Mouse (Mus musculus): Measurements from ENCODE around the gene Cops4. TPM values are rescaled to one million over a fixed set of nuclear protein-coding genes. Genes with fewer than 3 reads are reported as not detected.

Gene Cops4
- polyA plus RNA-seq, 1 experiment from 2014 or later: 263 TPM

Small RNA genes within 50 kb of the gene (microRNA-seq; reads per million reads assigned to microRNA genes)
- gene Gm23222 (ENCODE audit: borderline number of aligned reads): not detected

Other genes starting within 250 kb of the Cops4 start
- gene Sec31a, start 102.1 kb upstream of the Cops4 start, polyA plus RNA-seq (2014; fragmentation: Nextera tagmentation; extraction: Ambion mirVana): 118 and 120 TPM in 2 replicates
- 16.1 and 19.0 TPM in 2 replicates for gene Lin54, start 17.7 kb upstream of the Cops4 start, polyA plus RNA-seq (2014; fragmentation: Nextera tagmentation; extraction: Ambion mirVana)
- 5.3 and 5.5 TPM in 2 replicates for gene Plac8, start 53.9 kb downstream of the Cops4 start, polyA plus RNA-seq (2014; fragmentation: Nextera tagmentation; extraction: Ambion mirVana)
- gene Coq2, start 156.8 kb downstream of the Cops4 start, polyA plus RNA-seq (2014; fragmentation: Nextera tagmentation; extraction: Ambion mirVana): 62.2 and 64.0 TPM in 2 replicates
- gene Hpse, start 201.4 kb downstream of the Cops4 start, polyA plus RNA-seq (2014; fragmentation: Nextera tagmentation; extraction: Ambion mirVana): 1.1 and 2.2 TPM in 2 replicates